Mouse (Mus musculus) testis, adult 2 months (tissue): ENCODE results near the gene Rxylt1. TPM values are rescaled to one million over a fixed set of nuclear protein-coding genes. Genes with fewer than 3 reads are reported as not detected.

ENCODE experiments used
- H3K27ac ChIP-seq: fragments of 200-500 bp; 2 replicates; pipeline ENCODE4 v1.5.1; 2012; ENCODE audit warnings: low read depth, low read length; ENCODE audit not compliant: control insufficient read depth, insufficient read depth
- H3K27me3 ChIP-seq: fragments of 200-500 bp; 2 replicates; pipeline ENCODE4 v1.6.1; 2012; ENCODE audit warnings: mild to moderate bottlenecking, low read length, moderate library complexity; ENCODE audit not compliant: control insufficient read depth, insufficient read depth
- H3K36me3 ChIP-seq: fragments of 200-500 bp; 2 replicates; pipeline ENCODE4 v1.6.1; 2012; ENCODE audit warnings: mild to moderate bottlenecking, low read length; ENCODE audit not compliant: control insufficient read depth, insufficient read depth
- H3K4me1 ChIP-seq: fragments of 200-500 bp; 2 replicates; pipeline ENCODE4 v1.6.1; 2012; ENCODE audit warnings: low read length; ENCODE audit not compliant: control insufficient read depth, insufficient read depth
- H3K4me3 ChIP-seq: fragments of 200-500 bp; 2 replicates; pipeline ENCODE4 v1.5.1; 2012; ENCODE audit warnings: low read depth, mild to moderate bottlenecking, low read length, moderate library complexity, mixed read lengths; ENCODE audit not compliant: control insufficient read depth
- CTCF ChIP-seq: fragments of 200-500 bp; IDR thresholded peaks from 2 replicates; pipeline ENCODE4 v1.5.1; 2012; ENCODE audit warnings: low read depth, mild to moderate bottlenecking, inconsistent platforms, low read length, moderate library complexity; ENCODE audit not compliant: control insufficient read depth, insufficient read depth, insufficient replicate concordance
- POLR2A ChIP-seq: fragments of 200-500 bp; IDR thresholded peaks from 2 replicates; pipeline ENCODE4 v1.6.1; 2012; ENCODE audit warnings: low read depth, mild to moderate bottlenecking, inconsistent platforms, low read length, moderate library complexity; ENCODE audit not compliant: control insufficient read depth
- polyA plus RNA-seq: library from polyadenylated mRNA; depleted of rRNA; stranded (reverse); fragments of >200 nt; gene quantifications from 2 replicates; pipeline ENCODE4 v1.2.3, GENCODE M21; 2012; rRNA removed

Gene Rxylt1
- polyA plus RNA-seq: 2.1 and 3.1 TPM in 2 replicates

GRCm38 (mm10) chr10:122096980-122097844 is at the start of gene Rxylt1:
Rxylt1 (minus strand) TSS chr10:122097371.
- TF ChIP-seq CTCF (no peak), POLR2A (peak; percentile 87)
- peak within 1 kb of the TSS; percentile 79 for H3K27ac ChIP-seq
- H3K27me3 ChIP-seq: no peaks in the 10 kb centered on the region
- no peaks in the 10 kb centered on the region for H3K36me3 ChIP-seq
- peak within 1 kb of the TSS; percentile 90 for H3K4me3 ChIP-seq
- H3K4me1 ChIP-seq: no peaks in the 10 kb centered on the region

DNA sequence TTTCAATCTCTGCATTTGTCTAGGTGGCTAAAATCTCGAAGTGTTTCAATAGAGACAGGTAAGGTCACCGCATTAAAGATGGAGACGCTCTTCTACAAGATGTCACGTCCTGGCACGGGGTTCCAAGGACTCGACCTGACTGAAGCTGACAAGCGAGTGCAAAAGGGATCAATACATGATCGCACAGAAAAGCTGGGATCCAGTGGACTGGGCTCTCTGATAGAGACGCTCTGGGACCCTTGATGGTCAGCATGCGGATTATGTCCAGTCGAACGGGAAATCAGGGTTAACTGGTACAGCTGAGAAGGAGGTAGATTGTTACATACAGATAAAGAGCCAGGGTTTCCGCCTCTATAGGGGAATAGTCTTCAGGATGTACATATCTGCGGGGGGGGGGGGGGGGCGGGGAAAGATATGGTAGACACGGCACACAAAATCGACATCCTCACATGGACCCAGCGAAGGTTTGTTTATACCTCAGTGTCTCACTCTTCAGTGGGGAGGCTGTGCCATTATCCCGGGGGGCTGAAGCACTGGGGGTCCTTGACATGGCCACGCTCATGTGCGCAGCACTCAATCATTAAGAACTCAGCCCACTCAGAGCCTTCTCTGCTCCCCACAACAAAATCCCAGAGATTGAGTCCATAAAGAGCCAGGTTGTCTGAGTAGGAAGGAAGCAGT is 24.3 kb upstream of the Rxylt1 start:
- H3K36me3 ChIP-seq: no peaks in the 10 kb centered on the region
- no peak overlapping the region for H3K4me3 ChIP-seq
- TF ChIP-seq CTCF: no peak
- TF ChIP-seq POLR2A: no peak
- no peaks in the 10 kb centered on the region; the same call in 1 of the 2 replicates for H3K4me1 ChIP-seq
- no peak overlapping the region for H3K27ac ChIP-seq
- no peaks in the 10 kb centered on the region for H3K27me3 ChIP-seq

- Histone ChIP-seq H3K4me1 (no peaks in the 10 kb centered on the region; the same call in 1 of the 2 replicates), H3K4me3 (peak overlapping the region; percentile 14; the same call in 1 of the 2 replicates), H3K27me3 (no peaks in the 10 kb centered on the region), H3K36me3 (no peaks in the 10 kb centered on the region), H3K27ac (no peak overlapping the region)
- TF ChIP-seq CTCF: no peak
- no peak for TF ChIP-seq POLR2A
Measured at GRCm38 (mm10) chr10:122120500-122121289, 23.5 kb upstream of the Rxylt1 start.

- no peak for TF ChIP-seq POLR2A
- no peak for TF ChIP-seq CTCF
- H3K27ac ChIP-seq: no peak overlapping the region
- H3K27me3 ChIP-seq: no peaks in the 10 kb centered on the region
- no peak overlapping the region for H3K4me3 ChIP-seq
- H3K36me3 ChIP-seq: no peaks in the 10 kb centered on the region
- no peaks in the 10 kb centered on the region; the same call in 1 of the 2 replicates for H3K4me1 ChIP-seq
Measured at GRCm38 (mm10) chr10:122119451-122119850, 22.3 kb upstream of the Rxylt1 start.

DNA sequence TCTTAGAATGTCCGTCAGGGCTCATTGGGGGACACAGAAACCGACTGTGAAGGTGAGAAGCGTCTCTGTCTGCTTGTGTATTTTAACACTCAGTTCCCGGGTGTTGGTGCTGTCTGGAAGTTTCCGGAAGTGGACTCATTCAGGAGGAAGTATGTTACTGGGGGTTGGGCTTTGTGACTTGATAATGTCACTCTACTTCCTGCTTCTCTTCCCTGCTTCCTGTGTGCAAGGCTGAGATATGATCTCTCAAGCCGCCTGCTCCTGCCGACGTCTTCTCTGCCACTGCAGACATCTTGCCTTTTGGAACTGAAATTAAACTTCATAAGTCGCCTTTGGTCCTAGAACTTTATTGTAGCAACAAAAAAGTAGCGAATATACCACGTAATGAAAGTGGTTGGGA is 19.5 kb upstream of the Rxylt1 start:
- no peak overlapping the region for H3K4me3 ChIP-seq
- no peaks in the 10 kb centered on the region for H3K36me3 ChIP-seq
- no peak overlapping the region for H3K27ac ChIP-seq
- H3K4me1 ChIP-seq: no peaks in the 10 kb centered on the region; the same call in 1 of the 2 replicates
- no peak for TF ChIP-seq CTCF
- no peak for TF ChIP-seq POLR2A
- no peaks in the 10 kb centered on the region for H3K27me3 ChIP-seq

- H3K27ac ChIP-seq: no peak overlapping the region
- TF ChIP-seq CTCF (no peak), POLR2A (no peak)
- H3K36me3 ChIP-seq: no peaks in the 10 kb centered on the region
- no peaks in the 10 kb centered on the region for H3K27me3 ChIP-seq
- H3K4me3 ChIP-seq: no peak overlapping the region
- no peaks in the 10 kb centered on the region for H3K4me1 ChIP-seq
Measured at GRCm38 (mm10) chr10:122106633-122107028, 9.5 kb upstream of the Rxylt1 start.
